Mouse (Mus musculus) CH12.LX (cell line): Measurements from ENCODE around the gene Smad6.

Experiments
- CHD2 ChIP-seq: IDR thresholded peaks from 2 replicates; pipeline ENCODE4 v1.6.1; 2011; ENCODE audit warnings: low read length, improper control_type of control experiment
- CTCF ChIP-seq, 2 experiments: IDR thresholded peaks in 1 of 2; conservative IDR thresholded peaks in 1 of 2; 2 replicates each; pipeline ENCODE4 v1.5.1; 2011 to 2012; ENCODE audit warnings: low read depth in 2 of 2, low read length in 2 of 2, improper control_type of control experiment in 1 of 2, inconsistent platforms in 1 of 2, mild to moderate bottlenecking in 1 of 2, moderate library complexity in 1 of 2
- E2F4 ChIP-seq: IDR thresholded peaks from 2 replicates; pipeline ENCODE4 v1.6.1; 2011; ENCODE audit warnings: low read depth, low read length, improper control_type of control experiment; ENCODE audit not compliant: insufficient replicate concordance
- EP300 ChIP-seq: IDR thresholded peaks from 2 replicates; pipeline ENCODE4 v1.6.1; 2011; ENCODE audit warnings: low read length, improper control_type of control experiment
- JUND ChIP-seq: conservative IDR thresholded peaks from 2 replicates; pipeline ENCODE4 v1.6.1; 2011; ENCODE audit warnings: low read depth, low read length, improper control_type of control experiment
- KAT2A ChIP-seq: IDR thresholded peaks from 2 replicates; pipeline ENCODE4 v1.6.1; 2012; ENCODE audit warnings: low read length, improper control_type of control experiment, inconsistent platforms; ENCODE audit not compliant: insufficient replicate concordance
- MAZ ChIP-seq: IDR thresholded peaks from 2 replicates; pipeline ENCODE4 v1.6.1; 2012; ENCODE audit warnings: low read depth, mild to moderate bottlenecking, inconsistent platforms, low read length, improper control_type of control experiment, moderate library complexity
- NRF1 ChIP-seq: IDR thresholded peaks from 2 replicates; pipeline ENCODE4 v1.6.1; 2014; ENCODE audit warnings: low read depth, mild to moderate bottlenecking, inconsistent platforms, low read length, improper control_type of control experiment, moderate library complexity
- POLR2A ChIP-seq: IDR thresholded peaks from 2 replicates; pipeline ENCODE4 v1.6.1; 2011; ENCODE audit warnings: low read depth, mild to moderate bottlenecking, improper control_type of control experiment, low read length
- SIN3A ChIP-seq: IDR thresholded peaks from 2 replicates; pipeline ENCODE4 v1.6.1; 2012; ENCODE audit warnings: low read length, improper control_type of control experiment, inconsistent platforms
- TCF12 ChIP-seq: IDR thresholded peaks from 2 replicates; pipeline ENCODE4 v1.6.1; 2014; ENCODE audit warnings: low read depth, mild to moderate bottlenecking, inconsistent platforms, low read length, improper control_type of control experiment
- USF1 ChIP-seq: IDR thresholded peaks from 2 replicates; pipeline ENCODE4 v1.6.1; 2014; ENCODE audit warnings: low read depth, mild to moderate bottlenecking, inconsistent platforms, low read length, improper control_type of control experiment
- ZC3H11A ChIP-seq: IDR thresholded peaks from 2 replicates; pipeline ENCODE4 v1.6.1; 2012; ENCODE audit warnings: low read depth, mild to moderate bottlenecking, inconsistent platforms, low read length, improper control_type of control experiment

- TF ChIP-seq EP300 (no peak), CTCF (conservative IDR thresholded peaks at IDR 0.05 in 1 of 2, IDR thresholded peaks at IDR 0.05 in 1 of 2; ENCODE audit: low read depth in 2 of 2, low read length in 2 of 2) (no peak), SIN3A (no peak), POLR2A (no peak), MAZ (no peak), JUND (no peak), ZC3H11A (no peak), USF1 (no peak), NRF1 (no peak), CHD2 (no peak), E2F4 (no peak), TCF12 (no peak), KAT2A (no peak)
These were observed 36.7 kb downstream of the Smad6 start for GRCm38 (mm10) chr9:63985125-63985524.
